Mouse (Mus musculus) liver, embryonic 14.5 days (tissue): Measurements from ENCODE around the gene Rspo1.

ENCODE experiments used
- CTCF ChIP-seq: IDR thresholded peaks from 2 replicates; pipeline ENCODE4 v1.5.1; 2016; ENCODE audit warnings: antibody characterized with exemption, low read depth, control low read depth
- EP300 ChIP-seq: IDR thresholded peaks from 2 replicates; pipeline ENCODE4 v1.6.1; 2016; ENCODE audit warnings: antibody characterized with exemption, low read depth

DNA sequence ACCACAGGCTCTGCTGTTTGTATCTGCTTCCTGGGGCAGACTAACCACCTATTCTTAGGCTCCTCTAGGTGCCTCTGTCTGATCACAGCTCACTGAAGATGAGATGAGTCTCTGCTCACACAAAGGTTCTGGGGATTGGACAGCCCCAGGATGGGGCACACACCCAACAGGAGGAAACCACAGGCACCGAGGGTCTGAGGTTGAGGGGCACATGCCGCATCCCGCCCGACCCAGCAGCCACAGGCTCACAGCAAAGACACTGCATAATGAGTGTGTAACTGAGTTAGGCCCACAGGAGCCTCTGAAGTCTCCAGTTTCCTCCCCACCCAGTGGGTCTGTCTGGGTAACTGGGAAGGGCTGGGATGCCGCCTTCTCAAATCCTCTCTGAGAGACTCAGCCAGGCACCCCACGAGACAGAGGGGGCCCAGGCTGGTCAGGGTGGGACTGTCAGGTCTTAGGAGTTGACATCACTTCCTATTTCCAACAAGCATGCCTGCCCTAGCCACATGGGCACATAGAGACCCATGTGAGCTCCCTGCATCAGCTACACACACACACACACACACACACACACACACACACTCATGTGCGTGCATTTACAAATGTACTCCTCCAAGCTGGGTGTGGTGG, 16.9 kb upstream of the Rspo1 start:
- TF ChIP-seq CTCF (no peak), EP300 (no peak)
